Mouse (Mus musculus): ENCODE measurements around the gene Gtpbp3.
"Not testable (repeated sequence)": the region's sequence is repeated elsewhere in the genome, so short reads cannot be mapped to it uniquely, and the experiment has no call there.

Gtpbp3 gene

DNA sequence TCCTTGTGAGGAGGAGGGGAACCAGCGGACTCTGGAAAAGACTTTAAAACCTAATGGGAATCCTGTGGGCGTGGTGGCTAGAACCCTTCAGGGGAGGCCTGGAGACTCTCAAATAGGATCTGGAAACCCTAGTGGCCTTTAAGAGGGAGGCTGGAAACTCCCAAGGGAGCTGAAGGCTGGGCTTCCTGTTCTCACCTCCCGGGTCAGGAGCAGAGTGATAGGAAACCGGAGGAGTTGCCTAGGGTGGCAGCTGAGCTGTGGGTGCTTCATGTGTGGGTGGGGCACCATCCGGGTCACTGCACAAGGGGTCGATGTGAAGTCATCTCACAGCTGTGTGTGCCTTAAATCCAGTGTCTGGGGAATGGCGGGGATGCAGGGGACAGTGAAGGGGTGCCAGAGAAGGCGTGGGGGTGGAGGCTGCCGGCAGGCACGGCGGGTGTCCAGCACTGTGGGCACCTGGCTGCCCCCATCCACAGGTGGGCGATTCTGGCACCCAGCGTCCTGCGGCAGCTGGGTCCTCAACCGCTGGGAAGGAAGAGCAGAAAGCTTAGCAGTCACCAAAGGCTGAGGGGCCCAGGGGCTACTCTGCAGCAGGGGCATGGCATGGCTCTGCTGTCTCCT is 10.1 kb downstream of the Gtpbp3 start:
- DNase-seq (ENCODE audit: low spot score) = no peak

GRCm38 (mm10) chr8:71498816-71499690 is 11.2 kb downstream of the Gtpbp3 start:
- no peak for DNase-seq (ENCODE audit: low spot score)

DNA sequence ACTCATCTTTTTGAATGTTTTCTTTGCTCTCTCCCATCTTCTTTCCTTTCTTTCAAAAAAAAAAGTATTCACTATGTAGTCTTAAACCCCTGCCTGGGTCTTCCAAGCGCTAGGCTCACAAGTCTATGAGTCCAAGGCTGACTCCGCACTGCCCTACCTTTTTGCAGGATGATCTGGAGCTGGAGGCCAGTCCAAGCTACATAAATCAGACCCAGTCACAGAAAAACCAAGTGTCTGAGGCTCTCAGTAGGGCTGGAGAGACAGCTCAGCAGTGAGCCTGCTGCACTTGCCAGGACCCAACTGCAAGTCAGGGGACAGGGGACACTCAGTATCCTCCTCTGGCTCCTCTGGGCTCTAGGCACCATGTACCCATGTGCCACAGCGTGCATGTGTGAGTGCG is 16.4 kb downstream of the Gtpbp3 start:
- no peak for DNase-seq (ENCODE audit: low spot score)

GRCm38 (mm10) chr8:71505326-71505725 is 17.4 kb downstream of the Gtpbp3 start:
- no peak for DNase-seq (ENCODE audit: low spot score)

DNA sequence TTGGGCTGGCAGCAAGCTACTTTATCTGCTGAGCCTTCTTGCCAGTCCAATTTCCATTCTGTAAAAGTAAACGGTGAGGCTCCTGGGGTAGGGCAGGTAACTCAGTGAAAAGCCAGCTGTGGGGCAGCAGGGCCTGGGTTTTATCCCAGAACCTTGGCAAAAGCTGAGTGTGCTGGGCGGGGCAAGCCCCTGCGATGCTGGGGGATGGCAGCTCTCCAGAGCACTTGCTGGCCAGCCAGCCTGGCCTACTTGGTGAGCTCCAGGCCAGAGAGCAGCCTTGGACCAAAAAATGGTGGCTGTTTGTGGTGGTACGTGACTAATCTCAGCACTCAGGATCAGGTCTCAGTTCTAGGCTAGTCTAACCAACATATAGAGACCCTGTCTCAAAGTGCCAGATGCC is 18.1 kb downstream of the Gtpbp3 start:
- DNase-seq (ENCODE audit: low spot score) = peak; percentile 65

GRCm38 (mm10) chr8:71507589-71508104 is 19.7 kb downstream of the Gtpbp3 start:
- DNase-seq (ENCODE audit: low spot score) = peak; percentile 67

DNA sequence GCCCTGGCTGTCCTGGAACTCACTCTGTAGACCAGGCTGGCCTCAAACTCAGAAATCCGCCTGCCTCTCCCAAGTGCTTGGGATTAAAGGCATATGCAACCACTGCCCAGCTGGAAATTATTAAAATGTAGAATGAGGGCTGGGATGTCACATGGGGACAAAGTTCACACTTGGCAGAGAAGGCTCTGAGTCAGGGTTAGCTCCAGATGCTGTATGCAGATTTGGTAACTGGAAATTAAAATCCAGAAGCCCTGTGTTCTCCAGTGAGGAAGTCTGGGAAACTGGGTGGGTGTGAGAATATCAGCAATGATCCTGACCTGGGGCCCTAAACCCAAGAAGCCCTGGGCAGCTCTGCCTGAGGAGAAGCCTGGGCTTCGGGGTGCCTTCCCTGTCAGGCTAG is 21.4 kb downstream of the Gtpbp3 start:
- DNase-seq (ENCODE audit: low spot score) = no peak

DNA sequence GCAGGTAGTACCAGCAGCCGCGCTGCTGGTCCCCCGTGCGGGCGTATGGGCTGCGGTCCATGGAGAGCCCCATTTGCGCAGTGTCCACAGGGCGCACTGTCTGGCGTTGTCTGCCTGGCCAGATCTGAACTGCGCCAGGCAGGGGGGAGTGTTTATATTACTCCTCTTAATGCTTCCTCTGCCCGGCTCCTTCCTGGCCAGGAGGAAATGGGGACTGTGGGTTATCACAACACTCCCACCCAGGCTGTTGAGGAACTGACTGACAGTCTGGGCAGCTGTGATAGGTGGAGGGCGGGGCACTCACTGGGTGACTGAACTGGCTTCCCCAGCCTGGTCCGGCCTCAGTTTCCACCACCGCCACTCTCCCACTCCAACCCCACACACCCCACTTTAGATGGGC is 23.7 kb downstream of the Gtpbp3 start, which contains the start of gene Plvap:
Gene Plvap (minus strand): TSS at position 109 of the 400 bp plus-strand sequence.
- no peak for DNase-seq (ENCODE audit: low spot score)

DNA sequence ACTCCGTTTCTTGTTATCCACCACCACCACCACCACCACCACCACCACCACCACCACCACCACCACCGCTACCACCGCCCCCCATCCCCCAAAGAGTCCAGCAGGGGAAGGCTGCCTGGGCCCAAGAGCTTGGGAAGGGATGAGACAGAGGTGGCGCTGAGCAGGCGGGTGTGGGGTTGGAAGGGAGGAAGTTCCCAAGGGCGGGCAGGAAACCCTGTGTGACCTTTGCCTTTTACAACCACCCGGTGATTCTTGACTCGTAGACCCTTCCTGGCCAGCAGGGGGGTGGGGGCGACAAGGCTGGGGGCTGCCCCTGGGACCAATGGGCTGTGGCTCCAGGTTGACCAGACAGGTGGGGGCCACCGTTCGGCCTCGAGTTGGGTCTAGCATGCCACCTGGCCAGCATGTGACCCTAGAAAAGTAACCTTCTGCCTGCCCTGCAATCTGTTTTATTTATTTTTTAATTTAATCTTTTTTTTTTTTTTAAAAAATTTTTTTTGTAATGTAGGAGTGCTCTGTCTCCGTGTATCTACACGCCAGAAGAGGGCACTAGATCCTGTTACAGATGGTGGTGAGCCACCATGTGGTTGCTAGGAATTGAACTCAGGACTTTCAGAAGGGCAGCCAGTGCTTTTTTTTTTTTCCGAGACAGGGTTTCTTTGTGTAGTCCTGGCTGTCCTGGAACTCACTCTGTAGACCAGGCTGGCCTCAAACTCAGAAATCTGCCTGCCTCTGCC is 25.3 kb downstream of the Gtpbp3 start:
- no peak for DNase-seq (ENCODE audit: low spot score)

DNA sequence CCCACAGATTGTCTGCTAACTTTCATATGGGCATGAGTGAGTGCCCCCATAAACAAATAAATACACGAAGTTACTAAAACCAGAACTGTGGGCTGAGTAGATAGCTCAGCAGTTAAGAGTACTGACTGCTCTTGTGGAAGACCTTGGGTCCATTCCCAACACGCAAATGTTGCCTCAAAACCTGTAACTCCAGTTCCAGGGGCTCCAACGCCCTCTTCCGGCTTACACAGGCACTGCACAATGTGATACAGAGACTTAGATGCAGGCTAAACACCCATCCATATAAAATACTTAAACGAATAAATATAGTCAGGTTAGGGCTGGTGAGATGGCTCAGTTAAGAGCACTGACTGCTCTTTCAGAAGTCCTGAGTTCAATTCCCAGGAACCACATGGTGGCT is 27.1 kb downstream of the Gtpbp3 start:
- no peak for DNase-seq (ENCODE audit: low spot score)

DNA sequence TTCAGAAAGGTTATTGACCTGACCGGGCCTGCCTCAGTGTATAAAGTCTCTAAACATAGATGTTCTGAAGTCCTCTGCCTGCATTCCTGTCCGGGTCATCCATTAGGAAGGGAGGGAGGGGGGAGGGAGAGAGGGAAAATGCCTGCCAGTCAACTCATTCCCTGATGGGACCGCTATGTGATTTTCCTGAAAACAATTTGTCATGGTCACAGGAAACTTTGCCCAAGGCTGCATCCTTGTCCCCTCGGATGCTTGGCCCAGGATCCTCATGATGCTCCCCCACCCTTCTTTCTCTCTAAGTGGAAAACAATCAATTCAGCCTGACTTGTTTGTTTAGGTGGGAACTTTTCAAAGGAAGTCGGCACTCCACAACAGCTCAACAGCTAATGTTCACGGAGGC is 28.9 kb downstream of the Gtpbp3 start:
- DNase-seq (ENCODE audit: low spot score) = no peak

- not testable (repeated sequence) for DNase-seq (ENCODE audit: low spot score)
Measured at GRCm38 (mm10) chr8:71519037-71519825, 31.3 kb downstream of the Gtpbp3 start.

DNA sequence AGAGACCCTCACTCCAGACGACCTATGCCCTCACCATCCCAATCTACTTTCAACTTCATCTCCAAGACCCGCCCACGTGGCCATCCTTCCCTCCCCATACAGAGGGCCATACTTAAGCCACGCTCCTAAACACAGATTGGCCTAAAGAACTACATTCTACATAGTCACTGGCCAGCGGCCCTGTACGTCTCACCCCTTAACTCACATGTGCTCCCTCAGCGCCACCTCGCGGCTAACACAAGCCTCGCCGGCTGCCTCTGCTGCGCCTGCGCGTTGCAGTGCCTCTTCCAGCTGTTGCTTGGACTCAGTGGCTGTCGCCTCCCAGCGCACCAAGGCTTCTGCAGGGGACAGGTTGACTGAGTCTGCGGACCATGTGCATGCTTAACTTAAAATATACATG is 33.7 kb downstream of the Gtpbp3 start:
- DNase-seq (ENCODE audit: low spot score) = peak; percentile 87

DNA sequence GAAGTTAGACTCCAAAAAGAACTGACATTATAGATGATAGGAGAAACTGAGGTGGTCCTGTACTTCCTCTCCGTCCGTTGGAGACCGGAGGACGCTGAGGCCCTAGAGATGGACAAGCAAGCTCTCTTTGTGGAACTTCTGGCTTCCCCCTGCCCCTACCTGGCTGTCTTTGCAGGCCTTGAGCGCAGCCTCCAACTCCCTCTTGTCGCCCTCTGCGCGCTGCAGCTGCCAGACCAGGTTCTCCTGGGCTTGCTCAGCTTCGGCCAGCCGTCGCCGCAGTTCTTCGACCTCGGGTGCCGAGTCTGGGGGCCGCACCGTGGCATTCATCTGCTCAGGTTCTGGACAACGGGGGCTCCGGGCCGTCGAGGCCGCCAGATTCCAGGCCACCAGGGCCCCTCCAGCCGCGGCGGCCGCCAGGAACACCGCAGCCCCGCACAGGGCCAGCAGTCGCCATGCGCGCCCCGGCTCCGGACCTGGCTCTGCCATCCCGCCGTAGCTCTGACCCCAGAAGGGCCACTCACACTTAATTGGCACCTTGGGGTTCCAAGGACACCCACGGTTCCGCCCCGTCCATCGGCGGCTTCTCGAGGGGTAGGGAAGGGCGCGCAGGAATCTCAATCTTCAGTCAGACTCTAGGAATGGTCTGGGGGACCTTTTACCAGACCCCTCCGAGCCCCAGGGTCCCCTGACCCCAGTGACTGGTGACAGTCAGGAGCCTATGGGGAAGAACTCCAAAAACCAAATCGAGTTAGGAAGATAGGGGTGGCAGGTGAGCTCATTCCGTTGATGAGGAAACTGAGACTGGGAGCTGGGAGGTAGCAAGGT is 37.5 kb downstream of the Gtpbp3 start, which contains the start of gene Ccdc194:
Gene Ccdc194 (minus strand): TSS at position 486 of the 825 bp plus-strand sequence.
- no peak for DNase-seq (ENCODE audit: low spot score)

- DNase-seq (ENCODE audit: low spot score) = no peak
Measured at GRCm38 (mm10) chr8:71526272-71526671, 38.4 kb downstream of the Gtpbp3 start.

- DNase-seq (ENCODE audit: low spot score) = no peak
Measured at GRCm38 (mm10) chr8:71527162-71527870, 39.4 kb downstream of the Gtpbp3 start.

DNA sequence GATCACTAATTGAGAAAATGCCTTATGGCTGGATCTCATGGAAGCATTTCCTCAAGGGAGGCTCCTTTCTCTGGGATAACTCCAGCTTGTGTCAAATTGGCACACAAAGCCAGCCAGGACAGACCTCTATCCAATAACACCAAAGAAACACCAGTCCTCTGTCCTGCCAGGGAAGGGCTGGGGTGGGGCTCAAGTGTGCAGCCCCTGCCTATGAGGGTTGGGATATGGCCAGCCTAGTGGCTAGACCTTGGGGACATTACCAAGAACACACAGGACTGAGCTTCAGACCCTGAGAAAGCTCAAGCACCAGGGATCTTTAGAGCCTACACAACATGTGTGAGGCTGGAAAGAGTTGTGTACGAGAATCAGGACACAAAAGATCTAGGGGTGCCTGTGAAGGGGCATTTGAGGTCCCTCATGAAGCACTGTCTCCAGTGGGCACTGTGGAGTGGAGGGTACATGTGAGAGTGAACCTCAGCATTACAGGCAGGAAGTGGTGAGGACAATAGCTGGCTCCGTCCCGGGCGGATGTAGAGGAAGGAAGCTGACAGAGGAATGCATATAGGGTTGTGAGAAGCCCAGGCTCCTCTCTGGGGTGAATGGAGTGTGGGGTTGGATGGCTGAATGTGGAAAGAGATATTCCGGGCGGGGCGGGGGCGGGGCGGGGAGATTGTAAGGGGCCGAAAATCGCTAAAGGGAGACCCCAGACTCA is 40.6 kb downstream of the Gtpbp3 start:
- no peak for DNase-seq (ENCODE audit: low spot score)

GRCm38 (mm10) chr8:71530735-71531467 is 43.0 kb downstream of the Gtpbp3 start:
- DNase-seq (ENCODE audit: low spot score) = not testable (repeated sequence)
